8 mouse cellular contexts compared by ENCODE assay signal in genomic region chr15:85831954-85832590, GRCm38 (mm10). TPM values are rescaled to one million over a fixed set of nuclear protein-coding genes. Genes with fewer than 3 reads are reported as not detected.
A peak's percentile ranks its signal among the peaks of the same experiment; 100 is the strongest.
DNase-seq lines count a peak whose midpoint lies in the region; ATAC-seq and TF ChIP-seq lines count a peak whose summit lies in the region.

Gene Ttc38, plus strand, starts transcription at chr15:85832306.

- TF ChIP-seq CTCF in bone marrow macrophage, adult 2 months (IDR thresholded peaks at IDR 0.05; ENCODE audit: low read depth, low read length), result no peak
- no peak for TF ChIP-seq CTCF in spleen, adult 2 months (IDR thresholded peaks at IDR 0.05; ENCODE audit: extremely low read depth, insufficient read depth, insufficient read length, insufficient replicate concordance)

- H3K4me1 ChIP-seq in bone marrow macrophage, adult 2 months (ENCODE audit: control insufficient read depth, insufficient read depth, low read length), result peaks cover 8% of the 10 kb centered on the region; the same call in 1 of the 2 replicates
- H3K4me1 ChIP-seq in embryonic facial prominence, embryonic 15.5 days, result peaks cover 13% of the 10 kb centered on the region
- peaks cover 15% of the 10 kb centered on the region for H3K4me1 ChIP-seq in limb, embryonic 13.5 days
- peaks cover 12% of the 10 kb centered on the region for H3K4me1 ChIP-seq in midbrain, embryonic 15.5 days
- peaks cover 10% of the 10 kb centered on the region; the same call in 1 of the 2 replicates for H3K4me1 ChIP-seq in spleen, adult 2 months (ENCODE audit: control insufficient read depth, insufficient read depth, insufficient read length)

- H3K9ac ChIP-seq in embryonic facial prominence, embryonic 15.5 days, result peak within 1 kb of the TSS; percentile 58
- H3K9ac ChIP-seq in limb, embryonic 13.5 days, result peak within 1 kb of the TSS; percentile 72
- H3K9ac ChIP-seq in midbrain, embryonic 15.5 days, result peak within 1 kb of the TSS; percentile 60

- WGBS in embryonic facial prominence, embryonic 15.5 days, result 1% methylated on average over 27 of the region's 27 CpGs
- 1% methylated on average over 27 of the region's 27 CpGs for WGBS in limb, embryonic 13.5 days
- under 1% methylated on average over 27 of the region's 27 CpGs for WGBS in midbrain, embryonic 15.5 days
- WGBS in spleen, adult 2 months, result under 1% methylated on average over 27 of the region's 27 CpGs

- peak; percentile 51 for DNase-seq in 3134 (ENCODE audit: extremely low read depth, insufficient read length, low spot score)
- peak; percentile 87 for DNase-seq in heart, adult 8-10 months (ENCODE audit: low spot score)
- peak; percentile 94 for DNase-seq in kidney, adult 9 months
- peak; percentile 40 to 88 for DNase-seq in spleen, adult 2 months (ENCODE audit: low read depth in 1 of 2, low spot score in 2 of 2)

- no peaks in the 10 kb centered on the region for H3K27me3 ChIP-seq in embryonic facial prominence, embryonic 15.5 days
- no peaks in the 10 kb centered on the region for H3K27me3 ChIP-seq in limb, embryonic 13.5 days
- no peaks in the 10 kb centered on the region for H3K27me3 ChIP-seq in midbrain, embryonic 15.5 days (replicated peaks)
- H3K27me3 ChIP-seq in spleen, adult 2 months (ENCODE audit: control insufficient read depth, insufficient read depth, low read length), result no peaks in the 10 kb centered on the region

- no peak; the same call in 1 of the 2 replicates for TF ChIP-seq POLR2A in bone marrow macrophage, adult 2 months (IDR thresholded peaks at IDR 0.05; ENCODE audit: borderline replicate concordance, low read depth, low read length)
- peak; percentile 84 for TF ChIP-seq POLR2A in spleen, adult 2 months (IDR thresholded peaks at IDR 0.05; ENCODE audit: low read depth, low read length)

- H3K36me3 ChIP-seq in embryonic facial prominence, embryonic 15.5 days, result no peaks in the 10 kb centered on the region
- H3K36me3 ChIP-seq in limb, embryonic 13.5 days, result peaks cover 7% of the 10 kb centered on the region
- H3K36me3 ChIP-seq in midbrain, embryonic 15.5 days (replicated peaks), result no peaks in the 10 kb centered on the region
- H3K36me3 ChIP-seq in spleen, adult 2 months (ENCODE audit: control insufficient read depth, insufficient read depth, low read length), result no peaks in the 10 kb centered on the region; the same call in 1 of the 2 replicates

- H3K9me3 ChIP-seq in embryonic facial prominence, embryonic 15.5 days (replicated peaks), result no peaks in the 10 kb centered on the region
- H3K9me3 ChIP-seq in limb, embryonic 13.5 days, result no peaks in the 10 kb centered on the region
- no peaks in the 10 kb centered on the region for H3K9me3 ChIP-seq in midbrain, embryonic 15.5 days

- H3K4me2 ChIP-seq in embryonic facial prominence, embryonic 15.5 days (replicated peaks), result peak within 1 kb of the TSS; percentile 88
- H3K4me2 ChIP-seq in limb, embryonic 13.5 days (replicated peaks), result peak within 1 kb of the TSS; percentile 74
- peak within 1 kb of the TSS; percentile 84 for H3K4me2 ChIP-seq in midbrain, embryonic 15.5 days

- ATAC-seq in embryonic facial prominence, embryonic 15.5 days (ENCODE audit: insufficient number of reproducible peaks, low FRiP score, low TSS enrichment, low read depth), result peak; percentile 86
- ATAC-seq in limb, embryonic 13.5 days (ENCODE audit: low FRiP score, low read depth), result peak; percentile 92
- peak; percentile 94 for ATAC-seq in midbrain, embryonic 15.5 days (replicated peaks)

- H3K4me3 ChIP-seq in bone marrow macrophage, adult 2 months (ENCODE audit: insufficient read depth, low read length), result peak within 1 kb of the TSS; percentile 90
- peak within 1 kb of the TSS; percentile 63 for H3K4me3 ChIP-seq in embryonic facial prominence, embryonic 15.5 days (replicated peaks)
- peak within 1 kb of the TSS; percentile 62 for H3K4me3 ChIP-seq in limb, embryonic 13.5 days
- peak within 1 kb of the TSS; percentile 60 for H3K4me3 ChIP-seq in midbrain, embryonic 15.5 days
- H3K4me3 ChIP-seq in spleen, adult 2 months (ENCODE audit: extremely low read depth, insufficient read depth, insufficient read length), result peak within 1 kb of the TSS; percentile 84

- 0 out of 2 replicates have a peak within 1 kb of the TSS, but pooled peaks have one; percentile 19 for H3K27ac ChIP-seq in bone marrow macrophage, adult 2 months (ENCODE audit: insufficient read depth, low read depth, low read length)
- no peak within 1 kb of the TSS for H3K27ac ChIP-seq in embryonic facial prominence, embryonic 15.5 days (replicated peaks)
- H3K27ac ChIP-seq in limb, embryonic 13.5 days, result no peak within 1 kb of the TSS
- peak within 1 kb of the TSS; percentile 32; the same call in 1 of the 2 replicates for H3K27ac ChIP-seq in midbrain, embryonic 15.5 days
- H3K27ac ChIP-seq in spleen, adult 2 months (ENCODE audit: insufficient read depth, low read length), result peak within 1 kb of the TSS; percentile 71

RNA-seq across cellular contexts. Expression of gene Ttc38, which starts in this region (rescaled TPM):
- polyA plus RNA-seq in bone marrow macrophage, adult 2 months (2012; ENCODE audit: insufficient read depth, insufficient read length, missing spikeins), result 11.5 and 12.6 TPM in 2 replicates
- polyA plus RNA-seq in embryonic facial prominence, embryonic 15.5 days (2015; fragmentation: Nextera tagmentation; extraction: Ambion mirVana), result 6.8 and 8.8 TPM in 2 replicates
- 10 to 100 TPM; 17.9 to 22.2 (median 19.6) TPM for total RNA-seq in heart, adult 8-10 months (2022)
- 7.1 and 7.6 TPM in 2 replicates for polyA plus RNA-seq in limb, embryonic 13.5 days (2015; fragmentation: Nextera tagmentation; extraction: Ambion mirVana)
- polyA plus RNA-seq in midbrain, embryonic 15.5 days (2015; fragmentation: Nextera tagmentation; extraction: Ambion mirVana), result 3.3 and 3.6 TPM in 2 replicates
- polyA plus RNA-seq in spleen, adult 2 months (2012; rRNA removed), result 4.9 and 5.3 TPM in 2 replicates

Comparison
In these comparisons a context has a peak if more than half of its experiments do, and no peak if none do; other contexts are left out.
1. H3K27ac ChIP-seq: peak in bone marrow macrophage, adult 2 months (single experiment), midbrain, embryonic 15.5 days (single experiment) and spleen, adult 2 months (single experiment); none in embryonic facial prominence, embryonic 15.5 days (single experiment) and limb, embryonic 13.5 days (single experiment).
2. Peak in every context shown above with its lines, with median percentiles within 50 percentile points of each other: DNase-seq, H3K4me3 ChIP-seq, ATAC-seq, H3K4me2 ChIP-seq and H3K9ac ChIP-seq.